Comparison of ENCODE assay signal across 15 mouse cellular contexts in the genomic region with DNA sequence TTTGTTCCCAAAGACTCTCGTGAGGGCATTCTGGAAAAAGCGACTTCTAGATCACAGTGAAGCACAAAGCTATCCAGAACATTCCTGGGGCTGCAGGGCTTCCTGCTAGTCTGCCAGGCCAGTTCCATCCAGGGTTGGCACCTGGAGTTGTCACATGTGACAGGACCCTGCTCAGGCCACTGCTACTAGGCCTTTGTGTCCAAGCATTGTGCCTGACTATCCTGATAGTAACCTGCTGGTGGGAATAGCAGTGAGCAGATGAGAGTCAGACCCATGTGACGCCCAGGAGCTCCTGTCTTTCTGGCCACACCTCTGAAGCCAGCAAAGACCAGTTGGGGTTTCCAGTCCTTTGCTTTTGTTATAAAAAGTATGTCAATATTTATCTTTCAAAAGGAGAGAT. TPM values are rescaled to one million over a fixed set of nuclear protein-coding genes. Genes with fewer than 3 reads are reported as not detected.
DNase-seq lines count a peak whose midpoint lies in the region; ATAC-seq and TF ChIP-seq lines count a peak whose summit lies in the region.
"Had no signal": no experiment of that assay in that cellular context is flagged by ENCODE, and none has a peak within 500 bp of the region (broad histone marks: within the 10 kb centered on the region; RNA-seq: fewer than 3 reads in every experiment).

No protein-coding gene starts in this region.

- intact Hi-C loops in heart, adult 2 months (cut with DNase I): loop anchor here (5.0 kb wide), 1 partner anchor 35 kb away; no protein-coding TSS in a partner anchor

- TF ChIP-seq CTCF in hindbrain, postnatal 0 days (IDR thresholded peaks at IDR 0.05; ENCODE audit: low read depth): no peak
- no peak for TF ChIP-seq CTCF in heart, adult 2 months (IDR thresholded peaks at IDR 0.05)

- peak overlapping the region; percentile 22; the same call in 1 of the 2 replicates for H3K27ac ChIP-seq in hindbrain, postnatal 0 days
- H3K27ac ChIP-seq in hindbrain, embryonic 16.5 days (ENCODE audit: low read depth, low read length): no peak overlapping the region
- peak overlapping the region; percentile 51 for H3K27ac ChIP-seq in heart, adult 2 months
- H3K27ac ChIP-seq in heart, embryonic 12.5 days (ENCODE audit: poor library complexity, severe bottlenecking): peak overlapping the region; percentile 69
- peak overlapping the region; percentile 40 for H3K27ac ChIP-seq in stomach, embryonic 14.5 days (ENCODE audit: low read length)
- H3K27ac ChIP-seq: intestine, embryonic 15.5 days; kidney, embryonic 15.5 days; limb, embryonic 15.5 days; midbrain, embryonic 10.5 days had no signal

- H3K36me3 ChIP-seq in hindbrain, postnatal 0 days (ENCODE audit: insufficient read depth, low read length): no peaks in the 10 kb centered on the region
- no peaks in the 10 kb centered on the region for H3K36me3 ChIP-seq in hindbrain, embryonic 16.5 days (ENCODE audit: control insufficient read depth, insufficient read depth, low read length)
- H3K36me3 ChIP-seq in heart, adult 2 months (ENCODE audit: control insufficient read depth, insufficient read depth, low read length): no peaks in the 10 kb centered on the region; the same call in 1 of the 2 replicates
- H3K36me3 ChIP-seq in heart, embryonic 12.5 days: peaks cover 11% of the 10 kb centered on the region; the same call in 1 of the 2 replicates
- H3K36me3 ChIP-seq in stomach, embryonic 14.5 days (ENCODE audit: control insufficient read depth, insufficient read depth, low read length): peaks cover 5% of the 10 kb centered on the region; the same call in 1 of the 2 replicates
- H3K36me3 ChIP-seq: intestine, embryonic 15.5 days had no signal

- no peak overlapping the region for H3K4me3 ChIP-seq in hindbrain, postnatal 0 days (ENCODE audit: low read length)
- no peak overlapping the region for H3K4me3 ChIP-seq in hindbrain, embryonic 16.5 days (ENCODE audit: low read length)
- H3K4me3 ChIP-seq in heart, adult 2 months: no peak overlapping the region
- no peak overlapping the region for H3K4me3 ChIP-seq in heart, embryonic 12.5 days
- no peak overlapping the region for H3K4me3 ChIP-seq in stomach, embryonic 14.5 days (ENCODE audit: low read depth, low read length)
- H3K4me3 ChIP-seq: intestine, embryonic 15.5 days; kidney, embryonic 15.5 days; limb, embryonic 15.5 days; midbrain, embryonic 10.5 days had no signal

- H3K27me3 ChIP-seq in hindbrain, postnatal 0 days (ENCODE audit: insufficient read depth, low read length): no peaks in the 10 kb centered on the region
- H3K27me3 ChIP-seq in hindbrain, embryonic 16.5 days (replicated peaks; ENCODE audit: control insufficient read depth, insufficient read depth, low read length): no peaks in the 10 kb centered on the region
- no peaks in the 10 kb centered on the region for H3K27me3 ChIP-seq in heart, adult 2 months (ENCODE audit: control insufficient read depth, insufficient read depth, low read length)
- H3K27me3 ChIP-seq in heart, embryonic 12.5 days (replicated peaks): no peaks in the 10 kb centered on the region
- no peaks in the 10 kb centered on the region for H3K27me3 ChIP-seq in stomach, embryonic 14.5 days (ENCODE audit: control insufficient read depth, insufficient read depth, low read length)
- H3K27me3 ChIP-seq: intestine, embryonic 15.5 days; kidney, embryonic 15.5 days; limb, embryonic 15.5 days had no signal

- TF ChIP-seq POLR2A in heart, adult 2 months (IDR thresholded peaks at IDR 0.05; ENCODE audit: insufficient read depth, low read depth, low read length): no peak

- peaks cover 37% of the 10 kb centered on the region for H3K4me1 ChIP-seq in hindbrain, postnatal 0 days (ENCODE audit: insufficient read depth, low read length)
- H3K4me1 ChIP-seq in hindbrain, embryonic 16.5 days (ENCODE audit: control insufficient read depth, insufficient read depth, low read depth, low read length): peaks cover 43% of the 10 kb centered on the region
- peaks cover 14% of the 10 kb centered on the region; the same call in 1 of the 2 replicates for H3K4me1 ChIP-seq in heart, adult 2 months (ENCODE audit: control insufficient read depth, insufficient read depth, low read length)
- H3K4me1 ChIP-seq in heart, embryonic 12.5 days (replicated peaks): peaks cover 88% of the 10 kb centered on the region
- H3K4me1 ChIP-seq in stomach, embryonic 14.5 days (ENCODE audit: control insufficient read depth, insufficient read depth, low read length): peaks cover 53% of the 10 kb centered on the region

- peaks cover 5% of the 10 kb centered on the region; the same call in 1 of the 2 replicates for H3K79me2 ChIP-seq in heart, adult 2 months (replicated peaks; ENCODE audit: control insufficient read depth, insufficient read depth, low read length)

- no peak overlapping the region for H3K4me2 ChIP-seq in hindbrain, postnatal 0 days (ENCODE audit: low read depth, low read length)
- no peak overlapping the region for H3K4me2 ChIP-seq in hindbrain, embryonic 16.5 days (ENCODE audit: low read length)
- no peak overlapping the region for H3K4me2 ChIP-seq in heart, embryonic 12.5 days
- H3K4me2 ChIP-seq in stomach, embryonic 14.5 days (replicated peaks; ENCODE audit: low read depth, low read length): no peak overlapping the region
- H3K4me2 ChIP-seq: intestine, embryonic 15.5 days; kidney, embryonic 15.5 days; limb, embryonic 15.5 days had no signal

- no peaks in the 10 kb centered on the region for H3K9me3 ChIP-seq in hindbrain, postnatal 0 days (ENCODE audit: low read length)
- H3K9me3 ChIP-seq in hindbrain, embryonic 16.5 days (ENCODE audit: control insufficient read depth, low read length): no peaks in the 10 kb centered on the region
- H3K9me3 ChIP-seq in heart, embryonic 12.5 days (replicated peaks): no peaks in the 10 kb centered on the region
- H3K9me3 ChIP-seq in stomach, embryonic 14.5 days (ENCODE audit: control insufficient read depth, low read depth, low read length): no peaks in the 10 kb centered on the region
- H3K9me3 ChIP-seq: intestine, embryonic 15.5 days; kidney, embryonic 15.5 days; limb, embryonic 15.5 days; midbrain, embryonic 10.5 days had no signal

- no peak for DNase-seq in hindbrain, postnatal 0 days (ENCODE audit: low spot score)
- peak in 1 of 2 experiments; percentile 60 for DNase-seq in heart, adult 2 months
- DNase-seq in adrenal gland, postnatal 4 days (ENCODE audit: low spot score in 2 of 2): no peak
- DNase-seq in ovary, postnatal 10 days (ENCODE audit: low spot score): no peak
- DNase-seq: adrenal gland, postnatal 14 days; cerebellum, adult 2 months; gastrocnemius, postnatal 14 days had no signal

- 0 out of 2 replicates have a peak, but pooled peaks have one; percentile 64 for TF ChIP-seq EP300 in heart, adult 2 months (IDR thresholded peaks at IDR 0.05; ENCODE audit: insufficient read depth, low read depth, low read length)

- ATAC-seq in hindbrain, postnatal 0 days: no peak
- ATAC-seq in hindbrain, embryonic 16.5 days: no peak
- ATAC-seq in heart, embryonic 12.5 days (ENCODE audit: insufficient number of reproducible peaks, low FRiP score): no peak
- ATAC-seq in stomach, embryonic 14.5 days (ENCODE audit: insufficient number of reproducible peaks, insufficient read depth, low FRiP score, low read depth): no peak
- ATAC-seq: activated CD4-positive, CD25-positive, alpha-beta regulatory T cell, adult 4 months; intestine, embryonic 15.5 days had no signal

- WGBS in hindbrain, postnatal 0 days: 79% methylated on average over 3 of the region's 3 CpGs
- WGBS in hindbrain, embryonic 16.5 days: 86% methylated on average over 3 of the region's 3 CpGs
- WGBS in heart, adult 2 months: 69% methylated on average over 3 of the region's 3 CpGs
- 73% methylated on average over 3 of the region's 3 CpGs for WGBS in heart, embryonic 12.5 days
- 72% methylated on average over 3 of the region's 3 CpGs for WGBS in stomach, embryonic 14.5 days

- no peak overlapping the region for H3K9ac ChIP-seq in hindbrain, postnatal 0 days (replicated peaks; ENCODE audit: low read length)
- no peak overlapping the region for H3K9ac ChIP-seq in hindbrain, embryonic 16.5 days (ENCODE audit: low read depth, low read length)
- H3K9ac ChIP-seq in heart, adult 2 months (ENCODE audit: low read depth, low read length): no peak overlapping the region
- 0 out of 2 replicates have a peak overlapping the region, but pooled peaks have one; percentile 10 for H3K9ac ChIP-seq in heart, embryonic 12.5 days
- H3K9ac ChIP-seq in stomach, embryonic 14.5 days (replicated peaks; ENCODE audit: low read depth, low read length): no peak overlapping the region
- H3K9ac ChIP-seq: intestine, embryonic 15.5 days; kidney, embryonic 15.5 days; limb, embryonic 15.5 days had no signal

RNA-seq across cellular contexts. Expression of gene Srebf1, which starts 50.3 kb away (rescaled TPM):
- total RNA-seq in hindbrain, postnatal 0 days (2014; rRNA removed): 163 and 169 TPM in 2 replicates
- 50.6 and 59.5 TPM in 2 replicates for polyA plus RNA-seq in hindbrain, postnatal 0 days (2015; fragmentation: Nextera tagmentation; extraction: Ambion mirVana)
- 42.5 and 44.8 TPM in 2 replicates for polyA plus RNA-seq in hindbrain, embryonic 16.5 days (2015; fragmentation: Nextera tagmentation; extraction: Ambion mirVana)
- total RNA-seq in heart, adult 2 months (2021): 10 to 100 TPM; 25.3 to 35.4 TPM
- polyA plus RNA-seq in heart, adult 2 months (2012; rRNA removed): 42.6 and 54.0 TPM in 2 replicates
- polyA plus RNA-seq in heart, embryonic 12.5 days (2016; fragmentation: Nextera tagmentation; extraction: Ambion mirVana): 39.7 and 41.1 TPM in 2 replicates
- 70.9 and 72.6 TPM in 2 replicates for polyA plus RNA-seq in stomach, embryonic 14.5 days (2014; fragmentation: Nextera tagmentation; extraction: Ambion mirVana)
- total RNA-seq in adrenal gland, postnatal 4 days (2021): 100 to 1,000 TPM; 135 to 160 TPM
